Mouse (Mus musculus): Measurements from ENCODE around the gene Fhad1.

GRCm38 (mm10) chr4:142011236-142011635 lies 3.6 kb downstream of the Fhad1 start:
- TF ChIP-seq POLR2A (IDR thresholded peaks at IDR 0.05; ENCODE audit: insufficient read depth, low read length), result no peak
- TF ChIP-seq CTCF (IDR thresholded peaks at IDR 0.05; ENCODE audit: low read depth, low read length), result no peak
- no peak for TF ChIP-seq EP300 (IDR thresholded peaks at IDR 0.05; ENCODE audit: insufficient read depth, low read depth, low read length)

Measured in ES-Bruce4 (cell line).